ENCODE assay signal across 26 mouse cellular contexts in genomic region chr3:40808686-40809085, GRCm38 (mm10).
"Had no signal": no experiment of that assay in that cellular context is flagged by ENCODE, and none has a peak within 500 bp of the region (broad histone marks: within the 10 kb centered on the region; RNA-seq: fewer than 3 reads in every experiment).

No protein-coding gene starts in this region.

- ATAC-seq: hindbrain, postnatal 0 days; intestine, embryonic 16.5 days had no signal

- H3K4me3 ChIP-seq: heart, adult 2 months; heart, embryonic 12.5 days; hindbrain, embryonic 10.5 days; hindbrain, embryonic 13.5 days; hindbrain, embryonic 15.5 days; kidney, embryonic 15.5 days; left cerebral cortex, adult 2 months; limb, embryonic 10.5 days; limb, embryonic 12.5 days; liver, embryonic 13.5 days; liver, embryonic 15.5 days had no signal

- H3K9ac ChIP-seq: heart, embryonic 12.5 days; hindbrain, embryonic 13.5 days; hindbrain, embryonic 15.5 days; kidney, embryonic 15.5 days; limb, embryonic 12.5 days; liver, embryonic 13.5 days; liver, embryonic 15.5 days had no signal

- H3K9me3 ChIP-seq: heart, embryonic 12.5 days; hindbrain, embryonic 10.5 days; hindbrain, embryonic 13.5 days; hindbrain, embryonic 15.5 days; kidney, embryonic 15.5 days; limb, embryonic 10.5 days; limb, embryonic 12.5 days; liver, embryonic 13.5 days; liver, embryonic 15.5 days had no signal

- DNase-seq: gastrocnemius, postnatal 14 days; gastrocnemius, postnatal 36 days; heart, adult 2 months; heart, postnatal 10 days; heart, postnatal 4 days; kidney, adult 11 months; kidney, adult 2 months; kidney, adult 9 months; kidney, postnatal 14 days; kidney, postnatal 36 days; layer of hippocampus, adult 9-11 months; liver; liver, embryonic 13.5 days had no signal

- H3K4me1 ChIP-seq: heart, embryonic 12.5 days; hindbrain, embryonic 10.5 days; hindbrain, embryonic 13.5 days; hindbrain, embryonic 15.5 days; limb, embryonic 10.5 days; limb, embryonic 12.5 days; liver, embryonic 15.5 days had no signal

- H3K27ac ChIP-seq: heart, adult 2 months; hindbrain, embryonic 10.5 days; hindbrain, embryonic 13.5 days; hindbrain, embryonic 15.5 days; hindbrain, postnatal 0 days; kidney, embryonic 15.5 days; kidney, postnatal 0 days; left cerebral cortex, adult 2 months; limb, embryonic 10.5 days; limb, embryonic 12.5 days; liver, embryonic 13.5 days; liver, embryonic 15.5 days had no signal

- H3K27me3 ChIP-seq: heart, embryonic 12.5 days; hindbrain, embryonic 13.5 days; hindbrain, embryonic 15.5 days; kidney, embryonic 15.5 days; limb, embryonic 12.5 days; liver, embryonic 13.5 days; liver, embryonic 15.5 days had no signal

- H3K4me2 ChIP-seq: heart, embryonic 12.5 days; hindbrain, embryonic 13.5 days; hindbrain, embryonic 15.5 days; kidney, embryonic 15.5 days; limb, embryonic 12.5 days; liver, embryonic 11.5 days; liver, embryonic 13.5 days; liver, embryonic 15.5 days had no signal
